Mouse (Mus musculus) myocyte (in vitro differentiated cells): ENCODE measurements around the gene Gm21987.

Source experiments
- CEBPB ChIP-seq: IDR thresholded peaks from 2 replicates; pipeline ENCODE4 v1.6.1; 2011; ENCODE audit warnings: mild to moderate bottlenecking, moderate library complexity; ENCODE audit not compliant: poor library complexity, insufficient read depth, severe bottlenecking
- E2F4 ChIP-seq: IDR thresholded peaks from one replicate; pipeline ENCODE4 v1.6.1; 2011; ENCODE audit warnings: mild to moderate bottlenecking, control low read depth, moderate library complexity; ENCODE audit not compliant: insufficient read depth
- MAX ChIP-seq: IDR thresholded peaks from one replicate; pipeline ENCODE4 v1.6.1; 2011; ENCODE audit warnings: low read depth, mild to moderate bottlenecking, control low read depth
- MYOD1 ChIP-seq, 3 experiments: IDR thresholded peaks; one replicate each; pipeline ENCODE4 v1.6.1; 2011; ENCODE audit warnings: control low read depth in 2 of 3, low read depth in 2 of 3, mild to moderate bottlenecking in 2 of 3, moderate library complexity in 1 of 3; ENCODE audit not compliant: insufficient read length in 2 of 3, control insufficient read depth in 1 of 3
- POLR2A ChIP-seq: IDR thresholded peaks from one replicate; pipeline ENCODE4 v1.6.1; 2011; ENCODE audit warnings: low read depth, mild to moderate bottlenecking, control low read depth, moderate library complexity; ENCODE audit not compliant: insufficient read length
- TCF12 ChIP-seq: IDR thresholded peaks from one replicate; pipeline ENCODE4 v1.6.1; 2011; ENCODE audit warnings: mild to moderate bottlenecking, control low read depth; ENCODE audit not compliant: poor library complexity, insufficient read depth, severe bottlenecking
- TCF3 ChIP-seq: IDR thresholded peaks from one replicate; pipeline ENCODE4 v1.6.1; 2011; ENCODE audit warnings: low read depth, control low read depth; ENCODE audit not compliant: insufficient read length
- USF1 ChIP-seq: IDR thresholded peaks from one replicate; pipeline ENCODE4 v1.6.1; 2011; ENCODE audit warnings: low read depth, mild to moderate bottlenecking, control low read depth, moderate library complexity

- TF ChIP-seq POLR2A (no peak), E2F4 (no peak), TCF12 (no peak), MAX (no peak), MYOD1 (IDR thresholded peaks at IDR 0.05; ENCODE audit: control insufficient read depth in 1 of 3, insufficient read length in 2 of 3, low read depth in 2 of 3) (no peak), USF1 (no peak), TCF3 (no peak), CEBPB (no peak)
These were observed 748 bp downstream of the Gm21987 start for GRCm38 (mm10) chr16:38347588-38347987.
